Mouse (Mus musculus) heart, adult 2 months (tissue): ENCODE data around the gene L3hypdh. TPM values are rescaled to one million over a fixed set of nuclear protein-coding genes. Genes with fewer than 3 reads are reported as not detected.
"Not testable (repeated sequence)": the region's sequence is repeated elsewhere in the genome, so short reads cannot be mapped to it uniquely, and the experiment has no call there.

Experiments
- DNase-seq, 2 experiments: peaks; one replicate each; pipeline ENCODE4 v3.0.0; 2021
- H3K27ac ChIP-seq: fragments of 200-600 bp; 2 replicates; pipeline ENCODE4 v1.8.1; 2022
- H3K27me3 ChIP-seq: fragments of 200-500 bp; 2 replicates; pipeline ENCODE4 v1.6.1; 2012; ENCODE audit warnings: mild to moderate bottlenecking, low read length, inconsistent platforms, mixed read lengths; ENCODE audit not compliant: control insufficient read depth, insufficient read depth
- H3K36me3 ChIP-seq: fragments of 200-500 bp; 2 replicates; pipeline ENCODE4 v1.6.1; 2012; ENCODE audit warnings: low read length, inconsistent platforms; ENCODE audit not compliant: control insufficient read depth, insufficient read depth
- H3K4me1 ChIP-seq: fragments of 200-500 bp; 2 replicates; pipeline ENCODE4 v1.6.1; 2011; ENCODE audit warnings: low read length; ENCODE audit not compliant: control insufficient read depth, insufficient read depth
- H3K4me3 ChIP-seq: fragments of 200-600 bp; 2 replicates; pipeline ENCODE4 v1.8.1; 2022
- H3K79me2 ChIP-seq: fragments of 200-500 bp; replicated peaks from 2 replicates; pipeline ENCODE4 v1.6.1; 2012; ENCODE audit warnings: mild to moderate bottlenecking, inconsistent platforms, low read length, moderate library complexity, mixed read lengths; ENCODE audit not compliant: control insufficient read depth, insufficient read depth
- H3K9ac ChIP-seq: fragments of 200-500 bp; 2 replicates; pipeline ENCODE4 v1.6.1; 2012; ENCODE audit warnings: low read depth, mild to moderate bottlenecking, control low read depth, inconsistent platforms, low read length, mixed read lengths
- CTCF ChIP-seq: fragments of 200-600 bp; IDR thresholded peaks from 2 replicates; pipeline ENCODE4 v1.8.1; 2022; ENCODE audit warnings: antibody characterized with exemption, mild to moderate bottlenecking, moderate library complexity
- EP300 ChIP-seq: fragments of 200-500 bp; IDR thresholded peaks from 2 replicates; pipeline ENCODE4 v1.6.1; 2011; ENCODE audit warnings: low read depth, low read length, control low read depth; ENCODE audit not compliant: insufficient read depth
- POLR2A ChIP-seq: fragments of 200-500 bp; IDR thresholded peaks from 2 replicates; pipeline ENCODE4 v1.6.1; 2011; ENCODE audit warnings: mild to moderate bottlenecking, low read depth, low read length, control low read depth; ENCODE audit not compliant: insufficient read depth
- WGBS: fragments of 180-500 bp; shearing (Covaris S2); methylation state at CpG from one replicate; pipeline ENCODE4 v1.1.7; 2018; 5-methylcytosine and 5-hydroxymethylcytosine counted together
- intact Hi-C: fragments of 180-260 bp; cut with DNase I; formaldehyde crosslinking; loops from one replicate; pipeline ENCODE4 v1.15.1; 2025
- polyA plus RNA-seq: library from polyadenylated mRNA; depleted of rRNA; stranded (reverse); fragments of >200 nt; gene quantifications from 2 replicates; pipeline ENCODE4 v1.2.3, GENCODE M21; 2012
- total RNA-seq, 2 experiments: library from RNA; stranded (reverse); gene quantifications; 2 replicates each; pipeline ENCODE4 v1.2.3; 2021

L3hypdh gene
- total and polyA plus RNA-seq, 3 experiments = 6.0 to 9.1 (median 6.1) TPM

DNA sequence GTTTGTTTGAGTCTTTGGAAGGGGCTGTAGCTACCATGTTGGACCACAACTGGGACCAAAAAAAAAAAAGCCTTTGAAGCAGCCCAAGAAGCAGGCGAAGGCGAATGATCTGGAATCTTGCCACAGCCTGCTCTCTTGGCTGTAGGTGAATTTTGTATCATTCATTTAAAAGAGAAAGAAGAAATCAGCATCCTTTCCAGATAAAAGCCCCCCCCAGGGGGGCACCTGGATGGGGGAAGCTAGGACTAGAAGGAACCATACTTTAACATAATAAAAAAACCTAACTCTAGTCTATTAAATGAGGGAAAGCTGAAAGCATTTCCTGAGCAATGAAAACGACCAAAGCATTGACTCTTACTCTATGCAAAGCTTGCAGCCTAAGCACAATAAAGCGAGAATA, 34.4 kb downstream of the L3hypdh start:
- no peak for TF ChIP-seq POLR2A
- no peak for TF ChIP-seq CTCF
- TF ChIP-seq EP300 = no peak
- intact Hi-C loops = no loop called here
- H3K27ac ChIP-seq = no peak overlapping the region
- H3K4me3 ChIP-seq = no peak overlapping the region
- no peaks in the 10 kb centered on the region for H3K4me1 ChIP-seq
- no peak overlapping the region for H3K9ac ChIP-seq
- DNase-seq = no peak
- H3K27me3 ChIP-seq = no peaks in the 10 kb centered on the region
- no peaks in the 10 kb centered on the region for H3K79me2 ChIP-seq
- no peaks in the 10 kb centered on the region for H3K36me3 ChIP-seq
- 88% methylated on average over 4 of the region's 4 CpGs for WGBS

GRCm38 (mm10) chr12:72050156-72050555, 35.1 kb downstream of the L3hypdh start:
- H3K9ac ChIP-seq, H3K4me1 ChIP-seq, DNase-seq, H3K4me3 ChIP-seq, H3K79me2 ChIP-seq, H3K27ac ChIP-seq, intact Hi-C loops, H3K36me3 ChIP-seq, H3K27me3 ChIP-seq: not testable (repeated sequence)
- 87% methylated on average over 5 of the region's 5 CpGs for WGBS

- no peak for DNase-seq
- Histone ChIP-seq H3K27me3 (no peaks in the 10 kb centered on the region), H3K9ac (no peak overlapping the region), H3K36me3 (no peaks in the 10 kb centered on the region), H3K79me2 (no peaks in the 10 kb centered on the region), H3K4me3 (no peak overlapping the region), H3K4me1 (no peaks in the 10 kb centered on the region), H3K27ac (no peak overlapping the region; the same call in 1 of the 2 replicates)
- TF ChIP-seq POLR2A = no peak
- peak; percentile 95 for TF ChIP-seq CTCF
- TF ChIP-seq EP300 = no peak
- intact Hi-C loops = loop anchor here (1.0 to 5.0 kb wide), 3 partner anchors 45 to 279 kb away; partner anchors contain the start of gene Daam1
- WGBS = 2% methylated on average over 2 of the region's 2 CpGs
Measured at GRCm38 (mm10) chr12:72047513-72047912, 37.7 kb downstream of the L3hypdh start.

DNA sequence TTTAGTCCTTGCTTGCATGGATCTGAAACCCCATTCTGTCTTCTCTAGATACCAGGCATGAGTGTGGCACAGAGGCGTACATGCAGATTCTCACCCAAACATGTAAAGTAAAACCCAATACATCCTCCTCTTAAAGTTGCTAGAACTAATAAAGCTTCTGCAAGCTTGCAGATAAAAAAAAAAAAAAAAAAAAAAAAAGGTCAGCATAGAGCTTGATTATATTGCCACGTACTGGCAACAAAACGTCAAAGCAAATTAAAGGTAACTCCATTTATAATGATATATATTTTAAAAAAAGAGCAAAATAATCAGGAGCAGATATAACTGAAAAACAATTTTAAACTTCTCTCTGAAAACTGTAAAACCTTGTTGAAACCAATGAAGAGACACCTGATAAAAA, 44.0 kb downstream of the L3hypdh start:
- H3K36me3 ChIP-seq = no peaks in the 10 kb centered on the region; the same call in 1 of the 2 replicates
- no peaks in the 10 kb centered on the region; the same call in 1 of the 2 replicates for H3K4me1 ChIP-seq

GRCm38 (mm10) chr12:72039501-72039900, 45.7 kb downstream of the L3hypdh start:
- DNase-seq = no peak
- no peak overlapping the region for H3K4me3 ChIP-seq
- H3K9ac ChIP-seq = no peak overlapping the region
- H3K79me2 ChIP-seq = no peaks in the 10 kb centered on the region
- WGBS = 41% methylated on average over 8 of the region's 8 CpGs
- TF ChIP-seq CTCF (no peak), POLR2A (no peak), EP300 (no peak)
- no peak overlapping the region; the same call in 1 of the 2 replicates for H3K27ac ChIP-seq
- no peaks in the 10 kb centered on the region for H3K27me3 ChIP-seq
- H3K4me1 ChIP-seq = no peaks in the 10 kb centered on the region; the same call in 1 of the 2 replicates
- H3K36me3 ChIP-seq = no peaks in the 10 kb centered on the region; the same call in 1 of the 2 replicates
- intact Hi-C loops = no loop called here

More for the DNA sequence above, 44.0 kb downstream of the L3hypdh start:
- intact Hi-C loops = no loop called here
- Histone ChIP-seq H3K4me3 (no peak overlapping the region), H3K9ac (no peak overlapping the region), H3K27ac (no peak overlapping the region), H3K27me3 (no peaks in the 10 kb centered on the region), H3K79me2 (no peaks in the 10 kb centered on the region)
- TF ChIP-seq EP300 (no peak), CTCF (no peak), POLR2A (no peak)
- DNase-seq = no peak
- 93% methylated on average over 3 of the region's 3 CpGs for WGBS

DNA sequence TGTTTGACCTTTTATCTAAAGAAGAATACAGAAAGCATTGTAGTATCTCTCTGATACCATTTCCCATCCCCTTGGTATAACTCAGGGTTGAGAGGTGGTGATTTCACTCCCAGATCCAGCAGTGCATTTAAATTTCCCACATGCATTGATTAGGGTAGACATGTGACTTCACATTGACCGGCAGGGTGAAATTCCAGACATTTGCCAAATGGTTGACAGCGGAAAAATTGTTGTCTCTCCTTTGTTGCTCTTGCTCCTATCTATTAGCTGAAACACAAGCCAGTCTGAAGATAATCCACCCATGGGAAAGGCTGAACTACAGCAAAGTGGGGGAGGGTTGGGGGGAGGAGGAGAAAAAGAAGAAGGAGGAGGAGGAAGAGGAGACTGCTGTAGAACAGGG, 46.4 kb downstream of the L3hypdh start:
- DNase-seq = no peak
- no peak overlapping the region for H3K4me3 ChIP-seq
- H3K27ac ChIP-seq = no peak overlapping the region; the same call in 1 of the 2 replicates
- no peak for TF ChIP-seq EP300
- TF ChIP-seq POLR2A = no peak
- TF ChIP-seq CTCF = no peak
- H3K27me3 ChIP-seq = no peaks in the 10 kb centered on the region
- intact Hi-C loops = no loop called here
- H3K9ac ChIP-seq = no peak overlapping the region
- 36% methylated on average over 2 of the region's 2 CpGs for WGBS
- no peaks in the 10 kb centered on the region for H3K79me2 ChIP-seq
- no peaks in the 10 kb centered on the region; the same call in 1 of the 2 replicates for H3K36me3 ChIP-seq
- H3K4me1 ChIP-seq = no peaks in the 10 kb centered on the region; the same call in 1 of the 2 replicates

- H3K9ac ChIP-seq = no peak overlapping the region
- no peak for DNase-seq
- no peak overlapping the region for H3K27ac ChIP-seq
- WGBS = 58% methylated on average over 6 of the region's 6 CpGs
- no peaks in the 10 kb centered on the region for H3K79me2 ChIP-seq
- no peak overlapping the region for H3K4me3 ChIP-seq
- no peak for TF ChIP-seq CTCF
- TF ChIP-seq POLR2A = no peak
- no peak for TF ChIP-seq EP300
- intact Hi-C loops = no loop called here
- no peaks in the 10 kb centered on the region for H3K27me3 ChIP-seq
- no peaks in the 10 kb centered on the region; the same call in 1 of the 2 replicates for H3K36me3 ChIP-seq
- no peaks in the 10 kb centered on the region; the same call in 1 of the 2 replicates for H3K4me1 ChIP-seq
Measured at GRCm38 (mm10) chr12:72037049-72037448, 48.2 kb downstream of the L3hypdh start.
